Mouse (Mus musculus) stomach, embryonic 15.5 days (tissue): ENCODE results near the gene Exog. TPM values are rescaled to one million over a fixed set of nuclear protein-coding genes. Genes with fewer than 3 reads are reported as not detected.

Experiments
- ATAC-seq: fragments of 200-750 bp; cut with Nextera tagmentation; 2 replicates; pipeline ENCODE4 v1.8.0; 2017; ENCODE audit warnings: low read depth, moderate number of reproducible peaks, moderate TSS enrichment; ENCODE audit not compliant: insufficient read depth, low FRiP score
- H3K27ac ChIP-seq: fragments of 300-500 bp; sonication (generic); 2 replicates; pipeline ENCODE4 v1.5.1; 2015; ENCODE audit warnings: mild to moderate bottlenecking, inconsistent platforms
- H3K27me3 ChIP-seq: fragments of 300-500 bp; sonication (generic); replicated peaks from 2 replicates; pipeline ENCODE4 v1.6.1; 2015; ENCODE audit warnings: inconsistent platforms
- H3K36me3 ChIP-seq: fragments of 300-500 bp; sonication (generic); 2 replicates; pipeline ENCODE4 v1.6.1; 2015; ENCODE audit warnings: inconsistent platforms
- H3K4me1 ChIP-seq: fragments of 300-500 bp; sonication (generic); 2 replicates; pipeline ENCODE4 v1.6.1; 2015; ENCODE audit warnings: inconsistent platforms
- H3K4me2 ChIP-seq: fragments of 300-500 bp; sonication (generic); 2 replicates; pipeline ENCODE4 v1.6.1; 2015; ENCODE audit warnings: mild to moderate bottlenecking, inconsistent platforms
- H3K4me3 ChIP-seq: fragments of 300-500 bp; sonication (generic); replicated peaks from 2 replicates; pipeline ENCODE4 v1.5.1; 2015; ENCODE audit warnings: inconsistent platforms
- H3K9ac ChIP-seq: fragments of 300-500 bp; sonication (generic); 2 replicates; pipeline ENCODE4 v1.6.1; 2015; ENCODE audit warnings: inconsistent platforms
- H3K9me3 ChIP-seq: fragments of 300-500 bp; sonication (generic); 2 replicates; pipeline ENCODE4 v1.6.1; 2016; ENCODE audit warnings: inconsistent platforms
- WGBS: fragments of 180-500 bp; shearing (Covaris S2); methylation state at CpG from one replicate; pipeline ENCODE4 v1.1.7; 2015; 5-methylcytosine and 5-hydroxymethylcytosine counted together
- polyA plus RNA-seq: library from polyadenylated mRNA; unstranded; fragments of >200 nt; fragmentation: Nextera tagmentation; extraction: Ambion mirVana; gene quantifications from 2 replicates; pipeline ENCODE4 v1.2.1, GENCODE M21; 2015

The Exog gene
- polyA plus RNA-seq, 1 experiment from 2014 or later = 21.4 TPM

- no peak for ATAC-seq
- H3K36me3 ChIP-seq = no peaks in the 10 kb centered on the region
- no peaks in the 10 kb centered on the region for H3K9me3 ChIP-seq
- no peak overlapping the region for H3K4me2 ChIP-seq
- 77% methylated on average over 8 of the region's 8 CpGs for WGBS
- H3K9ac ChIP-seq = no peak overlapping the region
- H3K27me3 ChIP-seq = no peaks in the 10 kb centered on the region
- H3K27ac ChIP-seq = no peak overlapping the region
- peaks cover 8% of the 10 kb centered on the region; the same call in 1 of the 2 replicates for H3K4me1 ChIP-seq
- H3K4me3 ChIP-seq = no peak overlapping the region
These were observed 69.1 kb downstream of the Exog start for GRCm38 (mm10) chr9:119513816-119514215.

GRCm38 (mm10) chr9:119514986-119515385, 70.2 kb downstream of the Exog start:
- 81% methylated on average over 8 of the region's 8 CpGs for WGBS
- no peak overlapping the region for H3K4me3 ChIP-seq
- H3K9me3 ChIP-seq = no peaks in the 10 kb centered on the region
- H3K27me3 ChIP-seq = no peaks in the 10 kb centered on the region
- no peak overlapping the region for H3K4me2 ChIP-seq
- no peak overlapping the region for H3K9ac ChIP-seq
- H3K36me3 ChIP-seq = no peaks in the 10 kb centered on the region
- ATAC-seq = no peak
- H3K27ac ChIP-seq = no peak overlapping the region
- H3K4me1 ChIP-seq = peaks cover 8% of the 10 kb centered on the region; the same call in 1 of the 2 replicates

Other genes starting within 250 kb of the Exog start
- gene Slc22a13, start 235.8 kb upstream of the Exog start, polyA plus RNA-seq = not detected in 2 replicates
- gene Oxsr1, start 122.5 kb upstream of the Exog start, polyA plus RNA-seq = 13.3 and 13.5 TPM in 2 replicates
- 116 and 119 TPM in 2 replicates for gene Acaa1a, start 105.3 kb upstream of the Exog start, polyA plus RNA-seq
- gene Myd88, start 103.5 kb upstream of the Exog start, polyA plus RNA-seq = 32.4 and 34.7 TPM in 2 replicates
- gene Xylb, start 87.6 kb upstream of the Exog start, polyA plus RNA-seq = 6.0 and 8.9 TPM in 2 replicates
- gene Slc22a14, start 79.4 kb upstream of the Exog start, polyA plus RNA-seq = 0.08 TPM in 1 of 2 replicates, not detected in the other
- gene Acvr2b, start 42.8 kb upstream of the Exog start, polyA plus RNA-seq = 19.3 and 20.3 TPM in 2 replicates
- gene Scn5a, start 134.1 kb downstream of the Exog start, polyA plus RNA-seq = 0.19 and 0.42 TPM in 2 replicates